Mouse (Mus musculus) hindbrain, embryonic 15.5 days (tissue): Measurements from ENCODE around the gene Eif3k. TPM values are rescaled to one million over a fixed set of nuclear protein-coding genes. Genes with fewer than 3 reads are reported as not detected.
A peak's percentile ranks its signal among the peaks of the same experiment; 100 is the strongest.

Experiments
- ATAC-seq: fragments of 200-750 bp; cut with Nextera tagmentation; 2 replicates; pipeline ENCODE4 v1.8.0; 2017; ENCODE audit warnings: low read depth, moderate number of reproducible peaks, moderate TSS enrichment; ENCODE audit not compliant: low FRiP score
- H3K27ac ChIP-seq: fragments of 300-500 bp; sonication (generic); replicated peaks from 2 replicates; pipeline ENCODE4 v1.5.1; 2015; ENCODE audit warnings: mild to moderate bottlenecking, inconsistent platforms
- H3K27me3 ChIP-seq: fragments of 300-500 bp; sonication (generic); 2 replicates; pipeline ENCODE4 v1.6.1; 2015; ENCODE audit warnings: control low read depth, inconsistent platforms
- H3K36me3 ChIP-seq: fragments of 300-500 bp; sonication (generic); 2 replicates; pipeline ENCODE4 v1.6.1; 2015; ENCODE audit warnings: control low read depth, inconsistent platforms
- H3K4me1 ChIP-seq: fragments of 300-500 bp; sonication (generic); replicated peaks from 2 replicates; pipeline ENCODE4 v1.6.1; 2015; ENCODE audit warnings: control low read depth, inconsistent platforms
- H3K4me2 ChIP-seq: fragments of 300-500 bp; sonication (generic); 2 replicates; pipeline ENCODE4 v1.6.1; 2015; ENCODE audit warnings: moderate library complexity, mild to moderate bottlenecking, inconsistent platforms
- H3K4me3 ChIP-seq: fragments of 300-500 bp; sonication (generic); 2 replicates; pipeline ENCODE4 v1.5.1; 2015; ENCODE audit warnings: mild to moderate bottlenecking, inconsistent platforms
- H3K9ac ChIP-seq: fragments of 300-500 bp; sonication (generic); 2 replicates; pipeline ENCODE4 v1.6.1; 2015; ENCODE audit warnings: inconsistent platforms
- H3K9me3 ChIP-seq: fragments of 300-500 bp; sonication (generic); 2 replicates; pipeline ENCODE4 v1.6.1; 2016; ENCODE audit warnings: control low read depth, inconsistent platforms
- WGBS: fragments of 180-500 bp; shearing (Covaris S2); methylation state at CpG from one replicate; pipeline ENCODE4 v1.1.7; 2015; 5-methylcytosine and 5-hydroxymethylcytosine counted together
- polyA plus RNA-seq: library from polyadenylated mRNA; unstranded; fragments of >200 nt; fragmentation: Nextera tagmentation; extraction: Ambion mirVana; gene quantifications from 2 replicates; pipeline ENCODE4 v1.2.1, GENCODE M21; 2015

The Eif3k gene
- polyA plus RNA-seq, result 283 and 294 TPM in 2 replicates

DNA sequence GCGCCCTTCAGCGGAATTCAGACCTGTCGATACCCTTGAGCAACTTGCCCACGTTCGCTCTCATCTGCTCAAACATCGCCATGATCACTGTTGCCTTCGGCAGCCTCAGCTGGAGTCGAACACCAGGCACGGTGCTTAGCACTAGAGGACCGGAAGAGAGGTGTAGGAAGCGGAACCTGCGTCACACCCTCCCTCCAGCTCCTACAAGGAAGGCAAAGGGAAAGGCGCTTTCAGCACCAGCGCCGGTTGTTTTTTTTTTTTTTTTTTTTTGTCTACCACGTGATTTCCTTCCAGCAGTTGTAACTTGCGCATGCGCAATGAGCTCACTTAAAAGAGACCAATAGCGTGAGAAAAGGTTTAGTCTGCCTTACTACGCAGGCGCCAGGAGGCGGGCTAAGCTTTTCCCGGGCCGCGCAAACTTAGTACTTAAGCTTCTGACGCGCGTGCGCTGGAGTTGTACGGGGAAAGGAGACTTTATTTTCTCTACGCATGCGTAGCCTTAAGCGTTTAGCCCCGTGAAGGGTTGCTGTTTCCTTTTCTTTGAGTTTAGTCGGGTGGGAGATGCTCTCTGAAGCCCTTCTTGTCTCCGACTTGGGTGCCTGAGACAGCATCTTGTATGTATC is at the start of gene Eif3k, which contains the start of gene Map4k1:
Eif3k (minus strand) TSS at position 214 of the 623 bp plus-strand sequence.
Map4k1 (plus strand) TSS at position 400 of the 623 bp plus-strand sequence.
- H3K27me3 ChIP-seq, result no peaks in the 10 kb centered on the region
- H3K36me3 ChIP-seq, result peaks cover 22% of the 10 kb centered on the region
- H3K9ac ChIP-seq, result peak within 1 kb of the TSS; percentile 60
- H3K4me2 ChIP-seq, result peak within 1 kb of the TSS; percentile 89
- no peaks in the 10 kb centered on the region for H3K9me3 ChIP-seq
- peak within 1 kb of the TSS; percentile 67 for H3K4me3 ChIP-seq
- ATAC-seq, result peak; percentile 97
- peaks cover 15% of the 10 kb centered on the region for H3K4me1 ChIP-seq
- H3K27ac ChIP-seq, result peak within 1 kb of the TSS; percentile 79
- WGBS, result under 1% methylated on average over 36 of the region's 36 CpGs

DNA sequence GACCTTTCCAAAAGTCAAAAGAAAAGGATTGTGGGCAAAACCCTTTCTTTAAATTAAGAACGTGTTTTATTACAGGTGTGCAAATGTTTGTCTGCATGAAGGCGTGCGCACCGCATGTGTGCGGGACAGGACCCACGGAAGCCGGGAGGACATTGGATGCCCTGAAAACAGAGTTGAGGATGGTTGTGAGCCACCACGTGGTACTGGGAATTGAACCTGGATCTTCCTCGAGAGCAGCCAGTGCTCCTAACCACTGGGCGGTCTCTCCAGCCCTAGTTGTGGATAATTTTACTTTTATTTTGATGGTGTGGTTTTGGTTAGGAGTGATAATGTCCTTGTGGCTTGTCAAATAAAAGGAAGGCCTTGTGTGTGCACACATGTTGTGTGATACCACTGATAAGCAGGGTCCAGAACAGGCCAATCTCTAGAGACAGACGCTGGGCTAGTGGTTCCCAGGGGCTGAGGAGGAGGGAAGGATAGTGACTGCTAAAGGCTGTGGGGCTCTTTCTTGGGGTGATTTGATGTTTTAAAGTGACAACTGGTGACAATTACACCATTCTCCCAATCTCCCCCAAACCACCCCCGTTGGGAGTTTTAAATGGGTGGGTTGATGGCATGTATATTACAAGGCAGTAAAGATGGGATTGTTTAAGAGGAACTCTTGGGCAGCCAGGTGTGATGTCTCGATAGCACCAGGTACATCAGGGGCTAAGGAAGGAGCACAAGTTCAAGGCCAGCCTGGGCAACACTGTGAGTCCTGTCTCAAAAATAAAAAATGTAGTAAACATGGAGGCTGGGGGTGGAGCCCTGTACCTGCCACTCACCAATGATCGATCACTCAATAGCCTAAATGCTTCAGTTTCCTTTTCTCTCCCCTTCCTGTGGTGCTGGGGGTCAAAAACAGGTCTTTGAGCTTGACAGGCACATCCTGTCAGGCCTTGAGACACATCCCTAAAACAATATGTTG is 48.3 kb upstream of the Eif3k start:
- no peak for ATAC-seq
- Histone ChIP-seq H3K27me3 (no peaks in the 10 kb centered on the region), H3K36me3 (no peaks in the 10 kb centered on the region), H3K4me1 (no peaks in the 10 kb centered on the region), H3K4me2 (no peak overlapping the region), H3K9ac (no peak overlapping the region), H3K4me3 (no peak overlapping the region), H3K27ac (no peak overlapping the region), H3K9me3 (no peaks in the 10 kb centered on the region)
- WGBS, result 92% methylated on average over 14 of the region's 14 CpGs

DNA sequence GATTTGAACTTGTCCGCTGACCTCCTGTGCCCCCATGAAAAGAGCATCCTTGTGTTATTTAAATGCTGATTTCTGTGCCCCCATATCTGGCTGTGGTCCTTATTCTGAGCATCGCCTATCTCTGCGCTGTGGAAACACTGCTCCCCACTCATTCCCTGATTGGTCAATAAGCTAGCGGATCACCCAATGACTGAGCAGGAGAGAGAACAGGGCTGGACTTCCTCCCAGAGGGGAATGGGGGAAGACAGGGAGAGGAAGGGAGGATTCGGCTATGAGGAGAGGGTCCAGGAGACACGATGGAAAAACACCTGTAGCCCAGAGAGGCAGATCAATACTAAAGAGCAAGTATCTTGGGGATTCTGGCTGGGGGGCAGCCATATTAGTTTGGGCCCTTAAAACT is 47.1 kb upstream of the Eif3k start:
- H3K4me1 ChIP-seq, result no peaks in the 10 kb centered on the region
- no peaks in the 10 kb centered on the region for H3K27me3 ChIP-seq
- no peak overlapping the region for H3K4me3 ChIP-seq
- H3K9ac ChIP-seq, result no peak overlapping the region
- no peak for ATAC-seq
- H3K27ac ChIP-seq, result no peak overlapping the region
- WGBS, result 83% methylated on average over 6 of the region's 6 CpGs
- no peaks in the 10 kb centered on the region for H3K36me3 ChIP-seq
- no peaks in the 10 kb centered on the region for H3K9me3 ChIP-seq
- H3K4me2 ChIP-seq, result no peak overlapping the region

DNA sequence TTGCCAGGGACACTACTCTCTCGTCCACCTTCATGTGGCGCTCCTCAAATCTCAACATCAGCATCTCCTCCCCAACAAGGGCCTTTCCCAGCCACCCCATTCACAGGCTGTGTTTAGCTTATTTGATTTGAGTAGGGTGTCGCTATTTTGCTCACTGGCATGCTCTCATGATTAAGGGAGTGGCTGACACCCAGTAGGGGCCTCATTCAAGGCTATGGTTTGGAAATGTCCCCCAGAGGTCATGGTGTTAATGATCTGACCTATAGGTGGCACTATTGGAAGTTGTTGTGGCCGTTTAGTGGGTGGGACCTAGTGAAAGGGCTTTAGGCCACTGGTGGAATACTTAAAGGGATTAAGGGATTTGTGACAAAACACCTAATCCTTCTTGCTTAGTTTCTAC is 45.1 kb upstream of the Eif3k start:
- H3K4me3 ChIP-seq, result no peak overlapping the region
- no peak overlapping the region for H3K4me2 ChIP-seq
- no peak for ATAC-seq
- H3K27me3 ChIP-seq, result 0 out of 2 replicates have a peak, but pooled peaks cover 3% of the 10 kb centered on the region
- no peak overlapping the region for H3K27ac ChIP-seq
- H3K36me3 ChIP-seq, result no peaks in the 10 kb centered on the region
- H3K9me3 ChIP-seq, result no peaks in the 10 kb centered on the region
- no peak overlapping the region for H3K9ac ChIP-seq
- 78% methylated on average over 4 of the region's 4 CpGs for WGBS
- no peaks in the 10 kb centered on the region for H3K4me1 ChIP-seq

DNA sequence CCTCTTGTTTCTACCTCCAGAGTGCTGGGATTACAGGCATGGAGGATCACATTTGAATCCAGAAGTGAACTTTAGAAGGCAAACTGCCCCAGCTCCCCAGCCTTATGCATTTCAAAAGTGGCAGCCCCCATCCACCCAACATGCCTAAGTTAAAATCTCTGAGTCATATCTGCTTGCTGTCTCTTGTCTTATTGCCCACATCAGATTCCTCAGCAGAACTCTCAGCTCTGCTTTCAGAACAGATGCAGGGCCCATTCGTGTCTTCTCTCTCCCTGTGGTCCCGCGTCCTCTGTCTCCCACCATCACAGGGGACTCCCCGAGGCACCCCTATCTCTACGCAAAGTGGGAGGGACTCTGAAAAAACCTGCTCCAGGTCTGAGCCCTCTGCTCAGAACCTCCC is 44.5 kb upstream of the Eif3k start:
- Histone ChIP-seq H3K9me3 (no peaks in the 10 kb centered on the region), H3K4me2 (no peak overlapping the region), H3K27me3 (peaks cover 6% of the 10 kb centered on the region; the same call in 1 of the 2 replicates), H3K27ac (no peak overlapping the region), H3K4me3 (no peak overlapping the region), H3K9ac (no peak overlapping the region), H3K36me3 (no peaks in the 10 kb centered on the region), H3K4me1 (no peaks in the 10 kb centered on the region)
- ATAC-seq, result no peak
- WGBS, result 93% methylated on average over 5 of the region's 5 CpGs

DNA sequence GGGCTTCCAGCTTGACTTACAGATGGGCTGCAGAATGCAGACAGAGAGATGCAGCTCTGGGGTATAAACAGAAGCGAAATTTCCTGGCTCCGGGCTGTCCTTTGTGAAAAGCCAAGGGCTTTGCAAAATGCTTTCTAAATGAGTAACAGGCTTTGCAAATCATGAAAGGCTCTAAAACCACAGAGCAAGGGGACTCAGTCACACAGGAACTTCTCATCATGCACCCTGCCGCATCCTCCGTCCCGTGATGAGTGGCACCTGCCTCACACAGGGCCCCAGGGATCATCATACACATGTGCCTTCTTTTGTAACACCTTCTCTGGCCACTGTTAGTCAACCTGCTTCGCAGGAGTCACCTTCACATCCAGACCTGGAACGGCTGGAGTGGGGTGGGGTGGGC is 43.9 kb upstream of the Eif3k start:
- no peak for ATAC-seq
- H3K4me1 ChIP-seq, result no peaks in the 10 kb centered on the region
- H3K27me3 ChIP-seq, result peaks cover 12% of the 10 kb centered on the region
- H3K9me3 ChIP-seq, result no peaks in the 10 kb centered on the region
- no peak overlapping the region for H3K27ac ChIP-seq
- no peak overlapping the region for H3K9ac ChIP-seq
- H3K4me2 ChIP-seq, result no peak overlapping the region
- H3K4me3 ChIP-seq, result no peak overlapping the region
- 83% methylated on average over 7 of the region's 7 CpGs for WGBS
- H3K36me3 ChIP-seq, result no peaks in the 10 kb centered on the region

DNA sequence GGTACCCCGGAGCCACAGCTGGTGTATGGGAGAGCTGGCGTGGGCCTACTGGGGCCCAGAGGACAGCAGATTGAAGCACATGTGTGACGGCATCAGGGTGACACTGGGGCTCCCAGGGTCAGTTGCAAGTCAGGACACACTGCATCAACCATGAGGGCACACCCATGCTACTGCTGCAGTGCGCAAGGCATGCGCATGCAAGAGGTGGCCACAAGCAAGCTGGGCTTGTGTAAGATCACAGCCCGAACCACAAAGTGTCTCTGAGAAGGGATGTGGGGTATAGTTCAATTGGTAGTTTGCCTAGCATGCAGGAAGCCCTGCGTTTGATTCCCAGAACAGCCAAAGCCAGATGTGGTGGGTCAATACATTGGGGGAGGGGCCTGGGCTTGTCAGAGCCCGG is 41.9 kb upstream of the Eif3k start:
- Histone ChIP-seq H3K27ac (no peak overlapping the region), H3K4me3 (no peak overlapping the region), H3K9ac (no peak overlapping the region), H3K4me2 (no peak overlapping the region), H3K9me3 (no peaks in the 10 kb centered on the region), H3K4me1 (peaks cover 9% of the 10 kb centered on the region), H3K36me3 (no peaks in the 10 kb centered on the region), H3K27me3 (peaks cover 33% of the 10 kb centered on the region)
- 92% methylated on average over 8 of the region's 8 CpGs for whole genome bisulfite sequencing
- ATAC-seq, result no peak

DNA sequence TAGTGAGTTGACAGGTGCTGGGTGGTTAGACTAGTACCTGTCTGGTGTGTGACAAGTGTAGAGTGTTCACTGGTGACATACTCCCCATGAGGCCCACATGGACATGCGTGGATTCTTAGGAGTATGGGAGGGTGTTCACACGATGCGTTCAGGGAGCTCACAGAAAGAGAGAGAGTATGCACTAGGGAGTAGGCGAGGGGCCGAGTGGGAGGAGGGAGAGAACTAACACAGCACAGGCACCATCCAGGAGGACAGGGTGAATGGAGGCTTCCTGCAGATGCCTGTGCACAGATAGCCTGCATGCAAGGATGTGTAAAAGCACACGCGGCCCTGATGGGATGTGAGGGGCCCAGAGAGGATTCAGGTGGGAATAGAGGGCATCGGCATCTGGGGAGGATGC is 40.8 kb upstream of the Eif3k start:
- Histone ChIP-seq H3K27me3 (peaks cover 42% of the 10 kb centered on the region), H3K9ac (no peak overlapping the region), H3K4me3 (no peak overlapping the region), H3K9me3 (no peaks in the 10 kb centered on the region), H3K27ac (no peak overlapping the region), H3K36me3 (no peaks in the 10 kb centered on the region), H3K4me1 (peaks cover 9% of the 10 kb centered on the region), H3K4me2 (no peak overlapping the region)
- 89% methylated on average over 8 of the region's 8 CpGs for WGBS
- ATAC-seq, result no peak

DNA sequence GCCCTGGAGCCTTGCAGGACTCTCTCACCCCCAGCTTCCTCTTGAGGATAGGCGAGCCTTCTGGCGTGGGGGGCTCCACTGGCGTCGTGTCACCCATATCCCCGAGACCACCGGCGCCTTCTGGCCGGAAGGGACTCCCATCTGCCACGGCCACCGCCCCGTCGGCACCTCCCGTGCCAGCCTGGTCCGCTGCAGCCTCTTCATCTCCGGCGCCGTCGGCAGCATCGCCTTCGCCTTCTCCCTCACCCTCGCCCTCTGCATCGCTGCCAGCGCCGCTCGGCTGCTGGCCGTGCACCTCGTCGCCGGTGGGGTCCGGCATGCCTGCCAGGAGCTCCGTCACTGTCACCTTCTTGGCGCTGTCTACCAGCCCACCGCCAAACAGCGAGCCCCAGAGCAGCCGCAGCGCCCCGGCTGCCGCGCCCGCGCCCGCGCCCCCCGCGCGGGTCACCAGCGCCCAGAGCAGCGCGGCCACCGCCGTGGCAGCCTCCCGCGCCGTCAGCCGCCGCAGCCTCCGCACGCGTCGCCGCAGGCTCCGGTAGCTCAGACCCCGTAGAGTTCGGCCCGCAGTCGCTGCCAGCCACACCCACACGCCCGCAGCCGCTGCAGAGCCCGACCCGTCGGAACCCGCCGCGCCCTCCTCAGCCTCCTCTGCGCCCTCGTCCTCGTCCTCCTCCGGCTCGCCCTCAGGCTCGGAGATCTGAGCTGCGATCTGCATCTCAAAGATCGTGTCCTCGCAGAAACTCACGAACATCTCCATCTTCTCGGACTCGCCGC is 38.0 kb upstream of the Eif3k start:
- H3K4me1 ChIP-seq, result peaks cover 9% of the 10 kb centered on the region
- H3K4me3 ChIP-seq, result peak overlapping the region; percentile 40
- H3K27me3 ChIP-seq, result peaks cover 42% of the 10 kb centered on the region
- 0 out of 2 replicates have a peak, but pooled peaks have one; percentile 19 for ATAC-seq
- H3K27ac ChIP-seq, result no peak overlapping the region
- H3K9me3 ChIP-seq, result no peaks in the 10 kb centered on the region
- H3K9ac ChIP-seq, result peak overlapping the region; percentile 31; the same call in 1 of the 2 replicates
- 3% methylated on average over 72 of the region's 88 CpGs for WGBS
- no peaks in the 10 kb centered on the region for H3K36me3 ChIP-seq
- peak overlapping the region; percentile 62 for H3K4me2 ChIP-seq

DNA sequence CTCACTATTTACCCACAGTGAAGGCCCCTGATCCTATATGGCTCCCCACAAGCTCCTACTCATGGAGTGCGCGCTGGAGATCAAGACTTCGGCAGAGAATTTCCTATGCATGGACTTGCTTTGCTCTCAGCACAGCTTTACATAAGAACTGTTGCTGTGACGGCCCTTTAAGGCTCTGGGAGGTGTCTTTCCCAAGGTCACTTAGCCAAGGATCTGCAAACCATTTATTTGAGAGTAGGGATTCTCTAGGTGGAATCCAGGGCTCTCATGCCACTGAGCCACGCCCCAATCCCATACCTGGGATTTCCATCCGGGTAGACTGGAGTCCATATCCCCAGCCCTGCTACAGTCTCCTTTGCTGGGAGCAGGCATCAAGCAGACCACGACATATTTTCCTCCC is 35.6 kb upstream of the Eif3k start:
- no peak overlapping the region for H3K9ac ChIP-seq
- peaks cover 9% of the 10 kb centered on the region for H3K4me1 ChIP-seq
- H3K36me3 ChIP-seq, result no peaks in the 10 kb centered on the region
- no peaks in the 10 kb centered on the region for H3K9me3 ChIP-seq
- no peak for ATAC-seq
- WGBS, result 83% methylated on average over 7 of the region's 7 CpGs
- H3K27me3 ChIP-seq, result peaks cover 41% of the 10 kb centered on the region
- no peak overlapping the region for H3K4me3 ChIP-seq
- H3K27ac ChIP-seq, result no peak overlapping the region
- H3K4me2 ChIP-seq, result no peak overlapping the region

DNA sequence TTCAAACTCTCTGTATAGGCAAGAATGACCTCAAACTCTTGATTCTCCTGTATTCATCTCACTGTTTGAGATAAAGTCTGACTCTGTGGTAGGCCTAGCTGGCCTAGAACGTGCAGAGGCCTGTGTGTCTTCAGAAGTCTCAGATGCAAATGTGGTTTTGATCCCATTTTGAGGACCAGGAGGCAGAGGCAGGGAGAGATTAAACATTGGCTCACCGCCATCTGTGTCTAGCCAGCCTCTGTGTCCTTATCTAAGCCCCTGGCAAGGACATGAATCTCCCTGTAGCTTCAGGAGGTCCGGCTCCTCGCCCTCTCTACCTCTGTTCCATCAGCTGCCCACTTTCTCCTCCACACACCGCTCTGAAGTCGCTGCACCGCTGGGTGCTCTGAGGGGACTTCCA is 34.8 kb upstream of the Eif3k start:
- H3K4me2 ChIP-seq, result no peak overlapping the region
- no peak overlapping the region for H3K9ac ChIP-seq
- WGBS, result 85% methylated on average over 7 of the region's 7 CpGs
- no peak for ATAC-seq
- no peaks in the 10 kb centered on the region for H3K9me3 ChIP-seq
- H3K27ac ChIP-seq, result no peak overlapping the region
- peaks cover 9% of the 10 kb centered on the region for H3K4me1 ChIP-seq
- H3K36me3 ChIP-seq, result no peaks in the 10 kb centered on the region
- no peak overlapping the region for H3K4me3 ChIP-seq
- H3K27me3 ChIP-seq, result peaks cover 38% of the 10 kb centered on the region
